Mouse (Mus musculus): Measurements from ENCODE around the gene Rplp1.

- TF ChIP-seq CTCF (conservative IDR thresholded peaks at IDR 0.05; ENCODE audit: insufficient read depth, insufficient read length, low read depth, low read length) (peak; percentile 59), POLR2A (IDR thresholded peaks at IDR 0.05; ENCODE audit: low read depth, low read length) (no peak)
Observed at GRCm38 (mm10) chr9:61878889-61879288, 35.5 kb downstream of the Rplp1 start.

All from kidney, adult 2 months (tissue).